Mouse (Mus musculus) liver, embryonic 16.5 days (tissue): ENCODE measurements around the gene Tie1. TPM values are rescaled to one million over a fixed set of nuclear protein-coding genes. Genes with fewer than 3 reads are reported as not detected.

Source experiments
- ATAC-seq: fragments of 200-750 bp; cut with Nextera tagmentation; 2 replicates; pipeline ENCODE4 v1.8.0; 2017; ENCODE audit warnings: low read depth, mild to moderate bottlenecking, moderate number of reproducible peaks, moderate library complexity
- H3K27ac ChIP-seq: fragments of 300-500 bp; sonication (generic); 2 replicates; pipeline ENCODE4 v1.5.1; 2014; ENCODE audit warnings: mild to moderate bottlenecking, low read length
- H3K27me3 ChIP-seq: fragments of 300-500 bp; sonication (generic); 2 replicates; pipeline ENCODE4 v1.6.1; 2014; ENCODE audit warnings: low read depth, low read length, mixed read lengths; ENCODE audit not compliant: control insufficient read depth, insufficient read depth
- H3K36me3 ChIP-seq: fragments of 300-500 bp; sonication (generic); 2 replicates; pipeline ENCODE4 v1.6.1; 2014; ENCODE audit warnings: mild to moderate bottlenecking; ENCODE audit not compliant: control insufficient read depth, insufficient read depth
- H3K4me1 ChIP-seq: fragments of 300-500 bp; sonication (generic); 2 replicates; pipeline ENCODE4 v1.6.1; 2014; ENCODE audit warnings: low read depth, low read length, mixed read lengths; ENCODE audit not compliant: control insufficient read depth
- H3K4me2 ChIP-seq: fragments of 300-500 bp; sonication (generic); 2 replicates; pipeline ENCODE4 v1.6.1; 2014; ENCODE audit warnings: low read depth, low read length, mixed read lengths
- H3K4me3 ChIP-seq: fragments of 300-500 bp; sonication (generic); 2 replicates; pipeline ENCODE4 v1.5.1; 2014; ENCODE audit warnings: low read depth, mild to moderate bottlenecking, low read length
- H3K9ac ChIP-seq: fragments of 300-500 bp; sonication (generic); 2 replicates; pipeline ENCODE4 v1.6.1; 2014; ENCODE audit warnings: low read depth, low read length
- H3K9me3 ChIP-seq: fragments of 300-500 bp; sonication (generic); replicated peaks from 2 replicates; pipeline ENCODE4 v1.6.1; 2016; ENCODE audit warnings: low read length; ENCODE audit not compliant: control insufficient read depth
- WGBS: fragments of 180-500 bp; shearing (Covaris S2); extraction: QIAGEN DNeasy Blood & Tissue Kit; methylation state at CpG from one replicate; pipeline ENCODE4 v1.1.7; 2014; ENCODE audit not compliant: insufficient replicate concordance; 5-methylcytosine and 5-hydroxymethylcytosine counted together
- polyA plus RNA-seq: library from polyadenylated mRNA; unstranded; fragments of >200 nt; fragmentation: Nextera tagmentation; extraction: Ambion mirVana; gene quantifications from 2 replicates; pipeline ENCODE4 v1.2.1, GENCODE M21; 2015

Tie1 gene
- polyA plus RNA-seq, result 7.3 and 7.9 TPM in 2 replicates

- Histone ChIP-seq H3K36me3 (no peaks in the 10 kb centered on the region), H3K9me3 (no peaks in the 10 kb centered on the region), H3K27ac (no peak within 1 kb of the TSS), H3K27me3 (no peaks in the 10 kb centered on the region), H3K4me2 (no peak within 1 kb of the TSS), H3K9ac (no peak within 1 kb of the TSS), H3K4me1 (no peaks in the 10 kb centered on the region), H3K4me3 (no peak within 1 kb of the TSS; the same call in 1 of the 2 replicates)
- WGBS, result 19% methylated on average over 8 of the region's 8 CpGs
- peak; percentile 72 for ATAC-seq
Measured at GRCm38 (mm10) chr4:118489717-118490132, at the start of gene Tie1. TSS of gene Tie1 (minus strand) at chr4:118490061.

GRCm38 (mm10) chr4:118537801-118538200, 47.9 kb upstream of the Tie1 start:
- Histone ChIP-seq H3K4me1 (no peaks in the 10 kb centered on the region), H3K9ac (no peak overlapping the region), H3K9me3 (no peaks in the 10 kb centered on the region), H3K4me2 (no peak overlapping the region), H3K36me3 (no peaks in the 10 kb centered on the region), H3K27ac (no peak overlapping the region), H3K27me3 (no peaks in the 10 kb centered on the region), H3K4me3 (no peak overlapping the region)
- WGBS, result 21% methylated on average over 6 of the region's 6 CpGs
- no peak for ATAC-seq

GRCm38 (mm10) chr4:118535610-118536009, 45.7 kb upstream of the Tie1 start:
- no peak for ATAC-seq
- Histone ChIP-seq H3K4me3 (no peak overlapping the region), H3K9me3 (no peaks in the 10 kb centered on the region), H3K4me1 (no peaks in the 10 kb centered on the region), H3K27me3 (no peaks in the 10 kb centered on the region), H3K27ac (no peak overlapping the region), H3K9ac (no peak overlapping the region), H3K36me3 (no peaks in the 10 kb centered on the region), H3K4me2 (no peak overlapping the region)
- 74% methylated on average over 6 of the region's 6 CpGs for WGBS

GRCm38 (mm10) chr4:118533605-118534004, 43.7 kb upstream of the Tie1 start:
- H3K27me3 ChIP-seq, result no peaks in the 10 kb centered on the region
- WGBS, result 48% methylated on average over 7 of the region's 7 CpGs
- no peak overlapping the region for H3K9ac ChIP-seq
- H3K4me3 ChIP-seq, result no peak overlapping the region
- H3K4me2 ChIP-seq, result no peak overlapping the region
- no peaks in the 10 kb centered on the region for H3K9me3 ChIP-seq
- no peak for ATAC-seq
- H3K27ac ChIP-seq, result no peak overlapping the region
- no peaks in the 10 kb centered on the region for H3K36me3 ChIP-seq
- H3K4me1 ChIP-seq, result no peaks in the 10 kb centered on the region

GRCm38 (mm10) chr4:118533156-118533555, 43.3 kb upstream of the Tie1 start:
- no peak overlapping the region for H3K9ac ChIP-seq
- no peak for ATAC-seq
- no peaks in the 10 kb centered on the region for H3K36me3 ChIP-seq
- H3K27ac ChIP-seq, result no peak overlapping the region
- 31% methylated on average over 3 of the region's 4 CpGs for WGBS
- H3K27me3 ChIP-seq, result no peaks in the 10 kb centered on the region
- H3K4me2 ChIP-seq, result no peak overlapping the region
- H3K9me3 ChIP-seq, result no peaks in the 10 kb centered on the region
- H3K4me1 ChIP-seq, result no peaks in the 10 kb centered on the region
- H3K4me3 ChIP-seq, result no peak overlapping the region

- H3K4me3 ChIP-seq, result no peak overlapping the region
- H3K9me3 ChIP-seq, result no peaks in the 10 kb centered on the region
- H3K9ac ChIP-seq, result no peak overlapping the region
- no peaks in the 10 kb centered on the region for H3K27me3 ChIP-seq
- no peaks in the 10 kb centered on the region for H3K36me3 ChIP-seq
- H3K27ac ChIP-seq, result no peak overlapping the region
- WGBS, result 44% methylated on average over 5 of the region's 5 CpGs
- no peaks in the 10 kb centered on the region for H3K4me1 ChIP-seq
- H3K4me2 ChIP-seq, result no peak overlapping the region
- ATAC-seq, result no peak
Measured at GRCm38 (mm10) chr4:118532663-118533062, 42.8 kb upstream of the Tie1 start.

DNA sequence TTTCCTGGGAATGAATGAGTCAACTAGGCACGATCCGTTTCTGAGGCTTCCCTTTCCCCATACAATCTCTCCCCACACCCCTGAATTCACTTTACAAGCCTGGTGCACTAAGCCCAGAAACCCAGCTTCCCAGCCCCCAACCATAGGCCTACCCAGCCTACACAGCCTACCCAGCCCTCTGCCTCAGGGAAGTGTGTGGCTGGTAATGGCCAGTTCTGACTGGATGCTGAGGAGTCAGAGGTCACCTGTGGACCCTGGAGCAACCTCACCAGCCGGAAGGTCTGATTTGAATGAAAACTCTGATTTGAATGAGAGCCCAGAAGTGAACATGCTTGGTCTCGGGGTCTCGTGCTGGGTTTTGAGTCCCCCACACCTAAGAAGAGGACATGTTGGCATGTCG, 37.9 kb upstream of the Tie1 start:
- H3K36me3 ChIP-seq, result no peaks in the 10 kb centered on the region
- H3K4me3 ChIP-seq, result no peak overlapping the region
- H3K27ac ChIP-seq, result no peak overlapping the region
- H3K9ac ChIP-seq, result no peak overlapping the region
- no peaks in the 10 kb centered on the region for H3K27me3 ChIP-seq
- H3K9me3 ChIP-seq, result no peaks in the 10 kb centered on the region
- 59% methylated on average over 6 of the region's 6 CpGs for WGBS
- peaks cover 2% of the 10 kb centered on the region; the same call in 1 of the 2 replicates for H3K4me1 ChIP-seq
- H3K4me2 ChIP-seq, result no peak overlapping the region
- no peak for ATAC-seq

- Histone ChIP-seq H3K9me3 (no peaks in the 10 kb centered on the region), H3K4me2 (peak overlapping the region; percentile 22; the same call in 1 of the 2 replicates), H3K27me3 (no peaks in the 10 kb centered on the region), H3K27ac (peak overlapping the region; percentile 26; the same call in 1 of the 2 replicates), H3K4me3 (peak overlapping the region; percentile 25; the same call in 1 of the 2 replicates), H3K4me1 (peaks cover 2% of the 10 kb centered on the region; the same call in 1 of the 2 replicates), H3K36me3 (no peaks in the 10 kb centered on the region), H3K9ac (no peak overlapping the region)
- 53% methylated on average over 5 of the region's 5 CpGs for WGBS
- peak; percentile 30; the same call in 1 of the 2 replicates for ATAC-seq
Measured at GRCm38 (mm10) chr4:118527335-118527681, 37.4 kb upstream of the Tie1 start.

DNA sequence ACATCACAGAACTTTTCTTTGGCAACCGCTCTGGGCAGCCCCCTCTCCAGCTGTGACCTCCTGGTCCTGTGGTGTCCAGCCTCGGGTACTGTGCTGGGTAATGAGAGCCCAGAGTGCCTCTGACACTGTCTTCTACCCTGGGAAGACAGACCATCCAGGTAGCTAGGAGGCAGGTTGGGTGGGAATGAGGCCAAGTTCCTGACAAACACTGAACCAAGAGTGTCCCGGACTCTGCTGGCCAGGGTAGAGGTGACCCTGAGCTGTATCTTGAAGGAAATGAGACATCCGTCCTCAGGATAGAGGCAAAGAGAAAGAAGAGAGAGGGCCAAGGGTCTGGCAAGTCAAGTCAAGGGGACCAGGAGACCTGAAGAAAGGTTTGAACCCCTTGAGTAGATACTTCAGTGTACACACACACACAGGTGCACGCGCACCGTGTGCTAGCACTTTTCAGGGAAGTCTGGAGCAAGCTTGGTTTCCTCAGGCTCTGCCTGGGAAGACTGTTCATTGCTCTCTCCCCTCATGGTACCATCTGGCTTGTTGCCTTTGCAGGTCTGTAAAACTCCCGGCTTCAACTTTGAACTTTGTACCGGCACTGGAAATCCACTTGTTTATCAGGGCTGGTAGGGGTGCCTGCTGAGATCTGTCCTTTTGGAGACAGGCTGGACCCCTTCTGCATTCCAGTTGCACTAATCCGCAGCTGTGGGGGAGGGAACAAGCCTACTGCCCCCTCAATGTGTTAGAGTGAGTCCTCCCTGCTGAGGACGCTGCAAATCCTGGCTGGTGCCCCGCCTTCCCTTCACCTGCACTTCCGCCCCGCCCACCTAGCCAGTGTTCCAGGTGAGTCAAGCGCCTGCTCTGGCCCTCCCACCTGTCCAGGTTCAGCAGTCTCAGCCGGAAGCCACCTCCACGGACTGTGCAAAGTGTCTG, 36.8 kb upstream of the Tie1 start, which contains the start of gene 2610528J11Rik:
Gene 2610528J11Rik (plus strand): TSS at position 592 of the 927 bp plus-strand sequence.
- Histone ChIP-seq H3K36me3 (no peaks in the 10 kb centered on the region), H3K4me3 (peak within 1 kb of the TSS; percentile 25; the same call in 1 of the 2 replicates), H3K9ac (no peak within 1 kb of the TSS), H3K27ac (peak within 1 kb of the TSS; percentile 26; the same call in 1 of the 2 replicates), H3K27me3 (no peaks in the 10 kb centered on the region), H3K4me1 (peaks cover 2% of the 10 kb centered on the region; the same call in 1 of the 2 replicates), H3K4me2 (peak within 1 kb of the TSS; percentile 22; the same call in 1 of the 2 replicates), H3K9me3 (no peaks in the 10 kb centered on the region)
- peak; percentile 74 for ATAC-seq
- 53% methylated on average over 17 of the region's 17 CpGs for WGBS
